Mouse (Mus musculus) thymus, postnatal 25 days (tissue): ENCODE results near the gene Smim7.

Experiments used
- DNase-seq: peaks from one replicate; pipeline ENCODE4 v3.0.0; 2022

Smim7 gene

DNA sequence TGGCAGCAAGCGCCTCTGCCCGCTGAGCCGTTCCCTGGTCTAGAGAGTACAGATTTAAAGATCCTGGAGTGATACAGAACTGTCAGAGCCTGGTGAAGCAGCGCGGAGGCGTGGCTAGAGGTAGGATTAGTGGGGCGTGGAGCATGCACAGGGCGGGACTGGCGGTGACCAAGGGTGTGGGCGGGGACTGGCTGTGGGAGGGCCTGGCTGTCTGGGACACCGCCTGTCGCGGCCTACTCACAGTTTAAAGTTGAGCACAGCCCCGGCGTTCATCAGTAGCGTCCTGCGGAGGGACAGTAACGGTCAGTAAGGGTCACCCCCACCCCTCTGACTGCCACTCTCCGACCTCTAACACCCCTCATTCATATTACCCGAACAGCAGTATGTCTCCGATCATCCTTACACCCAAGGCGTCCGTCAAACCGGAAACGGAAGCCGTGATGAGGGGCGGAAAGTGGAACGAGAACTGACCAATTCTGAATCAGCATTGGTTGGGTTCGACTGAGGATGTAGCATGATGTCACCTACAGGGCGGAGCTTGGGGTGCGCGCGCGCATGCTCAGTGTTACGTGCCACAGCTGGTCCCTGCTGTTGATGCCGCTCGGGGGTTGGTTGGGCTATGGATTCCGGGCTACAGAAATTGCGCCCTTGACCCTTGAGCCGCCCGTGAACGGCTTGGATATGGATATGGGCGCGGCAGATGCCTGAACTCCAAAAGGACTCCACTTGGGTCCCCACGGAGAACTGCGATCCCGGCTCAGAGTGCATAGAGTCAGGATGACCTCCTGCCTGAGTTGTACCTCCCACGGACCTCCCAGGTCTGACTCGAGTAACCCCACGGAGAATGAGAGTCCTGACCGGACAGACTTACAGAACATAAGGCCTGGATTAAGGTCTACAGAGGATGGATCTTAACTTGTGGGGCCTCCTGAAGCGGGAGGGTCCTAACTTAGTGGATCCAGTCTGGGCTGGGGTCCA, at the start of gene Smim7:
TSS of gene Smim7 (minus strand) at position 456 of the 978 bp plus-strand sequence.
- peak; percentile 97 for DNase-seq

DNA sequence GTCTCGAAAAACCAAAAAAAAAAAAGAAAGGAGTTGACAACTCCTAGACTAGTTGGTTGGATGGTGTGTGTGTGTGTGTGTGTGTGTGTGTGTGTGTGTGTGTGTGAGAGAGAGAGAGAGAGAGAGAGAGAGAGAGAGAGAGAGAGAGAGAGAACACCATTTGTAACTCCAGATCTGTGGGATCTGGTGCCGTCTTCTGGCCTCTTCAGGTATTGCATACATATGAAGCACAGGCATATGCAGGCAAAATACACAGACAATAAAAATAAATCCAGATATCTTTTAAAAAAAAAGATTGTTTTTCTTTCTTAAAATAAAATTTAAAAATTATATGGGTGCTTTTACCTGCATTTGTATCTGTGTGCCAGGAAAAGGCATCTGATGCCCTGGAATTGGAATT, 19.3 kb upstream of the Smim7 start:
- DNase-seq, result peak; percentile 39

DNA sequence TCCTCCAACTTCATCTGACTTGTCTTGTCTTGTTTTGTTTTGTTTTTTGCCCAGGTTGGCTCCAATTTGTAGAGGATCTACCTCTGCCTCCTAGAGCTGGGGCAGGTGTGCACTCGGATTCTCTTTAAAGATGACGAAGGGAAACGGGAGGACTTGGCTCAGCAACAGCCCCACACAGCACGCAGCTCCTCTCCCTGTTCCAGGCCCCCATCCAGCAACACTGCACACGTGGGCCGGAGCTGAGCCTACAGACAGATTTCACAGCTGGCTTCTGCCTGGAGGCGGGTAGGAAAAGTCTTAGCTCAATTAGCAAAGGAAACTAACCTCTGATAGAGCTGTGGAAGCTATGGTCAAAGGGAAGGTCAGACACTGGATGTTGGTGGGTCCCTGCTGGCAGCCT, 18.4 kb upstream of the Smim7 start:
- DNase-seq, result no peak

DNA sequence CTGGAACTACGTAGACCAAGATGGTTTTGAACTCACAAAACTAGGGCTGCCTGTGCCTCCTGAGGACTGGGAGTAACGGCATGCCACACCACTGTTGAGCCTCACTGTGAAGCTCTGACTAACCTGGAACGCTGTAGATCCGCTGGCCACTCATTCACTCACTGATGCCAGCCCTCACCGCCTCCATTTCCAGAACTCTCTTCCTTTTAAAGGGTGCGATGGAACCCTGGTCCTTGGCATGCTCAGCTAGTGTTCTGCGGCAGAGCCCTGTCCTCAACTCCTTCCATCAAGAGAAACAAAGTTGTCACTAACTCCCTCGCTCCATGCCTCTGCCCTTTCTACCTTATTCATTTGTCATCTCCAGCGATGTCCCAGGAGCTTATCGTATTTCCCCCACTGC, 18.0 kb upstream of the Smim7 start:
- no peak for DNase-seq

DNA sequence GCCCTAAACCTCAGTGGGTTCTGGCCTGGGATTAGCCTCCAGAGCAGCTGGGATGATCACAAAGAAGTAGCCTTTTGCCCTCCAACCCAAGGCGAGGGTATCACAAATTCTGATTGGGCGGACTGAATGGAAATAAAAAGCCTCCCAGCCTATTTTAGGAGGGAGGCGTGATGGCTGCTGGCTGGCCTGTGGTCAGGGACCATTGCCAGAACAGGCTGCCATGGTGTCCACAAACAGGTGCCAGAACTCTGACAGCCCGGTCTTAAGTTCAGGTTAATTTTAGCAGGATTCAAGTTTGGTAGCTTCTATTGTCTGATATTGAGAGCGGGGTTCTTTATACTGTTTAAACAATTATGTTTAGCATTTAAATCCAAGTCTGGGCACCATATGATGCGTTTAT, 16.9 kb upstream of the Smim7 start:
- no peak for DNase-seq

DNA sequence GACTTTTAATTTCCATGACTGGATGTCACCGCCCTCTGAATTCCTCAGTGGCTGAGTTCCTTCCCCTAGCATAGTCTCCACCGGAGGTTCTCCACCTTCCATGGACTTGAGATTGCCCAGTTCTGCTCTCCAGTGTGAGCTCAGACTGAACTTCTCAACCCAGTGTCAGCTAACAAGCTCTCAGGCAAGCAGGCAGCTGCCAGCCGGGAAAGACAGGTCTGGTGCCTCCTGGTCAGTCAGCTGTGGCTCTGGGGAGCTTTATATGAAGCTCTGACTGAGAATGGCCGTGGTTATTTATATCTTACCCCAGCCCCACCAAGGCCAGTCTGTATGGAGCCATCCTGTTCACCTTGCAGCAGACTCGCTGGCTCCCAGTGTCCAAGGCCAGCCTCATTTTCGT, 13.5 kb upstream of the Smim7 start:
- DNase-seq, result no peak

DNA sequence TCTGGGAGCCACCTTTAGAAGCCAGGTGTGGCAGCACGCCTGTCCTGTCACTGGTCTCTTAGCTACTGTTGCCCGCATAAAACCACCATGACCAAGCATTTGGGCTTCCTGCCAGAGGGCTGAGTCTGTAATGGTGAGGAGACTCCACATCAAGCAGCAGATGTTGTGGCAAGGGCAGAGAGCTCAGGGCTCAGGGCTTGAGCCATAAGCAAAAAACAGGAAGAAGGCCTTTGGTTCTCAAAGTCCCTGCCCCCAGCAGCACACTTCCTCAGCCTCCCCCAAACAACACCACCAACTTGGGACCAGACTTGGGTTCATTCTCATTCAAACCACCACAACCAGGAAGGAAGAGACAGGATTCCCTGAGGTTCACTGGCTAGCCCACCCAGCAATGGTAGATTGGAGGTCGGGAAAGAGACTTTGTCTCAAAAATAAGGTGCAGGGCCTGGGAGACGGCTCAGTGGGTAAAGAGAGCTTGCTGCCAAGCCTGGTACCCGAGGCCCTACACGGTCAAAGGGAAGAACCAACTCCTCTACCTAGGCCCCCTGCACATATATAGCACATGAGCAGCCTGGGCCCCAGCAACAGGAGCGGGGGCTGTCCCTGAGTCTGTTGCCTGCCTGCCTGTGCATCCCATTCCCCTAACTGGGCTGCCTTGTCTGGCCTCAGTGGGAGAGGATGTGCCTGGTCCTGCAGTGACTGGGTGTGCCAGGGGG, 12.3 kb upstream of the Smim7 start:
- DNase-seq, result peak; percentile 28

DNA sequence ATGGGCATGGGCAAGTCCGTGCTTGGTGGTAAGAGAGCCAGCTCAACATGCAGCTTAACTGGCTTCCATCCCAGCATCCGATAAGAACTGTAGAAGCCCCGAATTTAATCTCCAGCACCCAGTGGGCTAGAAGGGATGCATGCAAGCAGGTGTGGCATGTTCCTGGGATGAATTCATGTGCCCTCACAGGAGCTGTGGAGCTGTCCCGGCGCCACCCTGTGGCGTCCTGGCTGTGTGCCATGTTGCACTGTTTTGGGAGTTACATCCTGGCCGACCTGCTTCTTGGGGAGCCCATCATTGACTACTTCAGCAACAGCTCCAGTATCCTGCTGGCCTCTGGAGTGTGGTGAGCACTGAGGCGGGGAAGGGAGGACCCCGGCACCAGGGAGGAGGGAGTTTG, 8.5 kb upstream of the Smim7 start:
- DNase-seq, result no peak

DNA sequence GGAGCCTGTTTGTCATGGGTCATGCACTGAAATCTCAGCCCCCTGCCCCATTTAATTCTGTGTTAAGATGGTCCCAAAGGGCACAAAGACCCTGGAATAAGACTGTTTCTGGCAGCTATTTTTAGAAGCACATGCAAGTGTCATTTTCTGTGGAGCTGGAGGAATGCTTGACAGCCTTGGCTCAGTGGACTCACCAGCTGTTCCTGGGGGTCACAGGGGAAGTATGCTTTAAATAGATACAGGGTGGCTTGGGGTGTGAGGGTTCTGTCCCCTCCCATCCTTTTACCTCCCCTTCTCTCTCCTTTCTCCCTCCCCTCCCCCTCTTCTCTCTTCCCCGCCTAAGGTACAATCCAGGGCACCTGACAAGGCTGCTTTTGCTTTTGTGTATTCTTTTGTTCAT, 7.1 kb upstream of the Smim7 start:
- DNase-seq, result no peak

DNA sequence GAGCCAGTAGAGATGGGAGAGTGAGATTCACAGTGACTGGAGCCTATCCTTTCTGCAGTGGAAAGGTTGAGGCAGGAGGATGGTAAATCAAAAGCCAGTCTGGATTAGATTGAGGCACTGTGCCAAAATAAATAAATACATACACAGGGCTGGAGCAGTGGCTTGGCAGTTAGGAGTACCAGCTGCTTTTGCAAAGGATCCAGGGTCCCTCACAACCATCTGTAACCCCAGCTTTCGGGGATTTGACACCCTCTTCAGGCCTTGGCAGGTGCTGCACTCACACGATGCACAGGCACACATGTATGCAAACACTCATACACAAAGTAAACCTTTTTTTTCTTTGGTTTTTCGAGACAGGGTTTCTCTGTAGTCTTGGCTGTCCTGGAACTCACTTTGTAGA, 6.4 kb upstream of the Smim7 start:
- DNase-seq, result no peak

DNA sequence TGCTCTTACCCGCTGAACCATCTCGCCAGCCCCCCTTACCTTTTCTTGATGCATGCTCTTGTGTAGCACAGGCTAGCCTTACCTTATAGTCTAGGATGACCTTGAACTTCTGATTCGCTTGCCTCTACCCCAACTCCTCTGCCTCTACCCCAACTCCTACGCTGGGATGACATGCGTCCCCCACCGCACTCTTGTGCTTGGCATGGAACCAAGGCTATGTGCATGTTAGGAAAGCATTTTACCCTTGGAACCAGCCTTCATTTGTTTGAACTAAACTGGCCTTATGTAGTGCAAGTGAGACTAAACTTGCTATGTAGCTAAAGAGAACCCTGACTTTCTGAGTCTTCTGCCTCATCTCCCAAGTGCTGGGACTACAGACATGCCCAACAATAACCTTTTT, 5.0 kb upstream of the Smim7 start:
- DNase-seq, result no peak

DNA sequence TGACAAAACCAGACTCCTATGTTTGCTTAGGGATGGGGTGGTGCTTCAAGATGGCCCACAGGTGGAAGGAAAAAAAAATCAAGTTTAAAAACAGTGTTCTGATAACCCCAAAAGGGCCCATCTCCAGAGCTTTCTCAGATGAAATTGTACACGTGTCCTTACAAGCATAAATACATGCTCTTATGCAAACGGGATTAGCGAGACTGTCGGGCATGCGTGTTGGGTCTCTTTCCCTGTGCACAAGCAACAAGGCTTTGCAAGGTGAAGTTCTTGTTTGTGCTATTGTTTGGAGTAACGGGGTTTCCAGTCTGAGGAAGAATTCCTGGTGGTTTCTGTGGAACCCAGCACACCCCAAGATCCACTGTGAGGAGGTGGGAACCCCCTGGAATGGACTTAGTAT, 2.6 kb upstream of the Smim7 start:
- no peak for DNase-seq

DNA sequence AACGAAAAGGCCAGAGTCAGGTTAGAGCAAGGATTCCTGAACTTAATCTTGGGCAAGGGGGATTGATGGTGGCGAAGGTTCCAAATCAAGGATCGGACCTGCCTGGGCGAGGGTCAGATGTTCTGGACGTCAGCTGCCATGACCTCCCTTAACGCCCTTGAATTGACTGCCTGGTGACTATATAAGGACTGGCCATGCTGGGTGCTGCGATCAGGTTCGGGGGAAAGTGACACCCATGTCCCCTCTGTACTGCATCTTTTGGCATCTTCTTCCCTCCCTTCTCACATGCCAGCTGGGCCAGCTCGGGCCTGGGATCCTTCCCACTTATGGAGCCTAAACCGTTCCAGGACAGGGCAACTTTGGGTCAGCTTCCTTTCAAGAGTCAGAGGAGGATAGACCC, 1.6 kb upstream of the Smim7 start:
- DNase-seq, result no peak

DNA sequence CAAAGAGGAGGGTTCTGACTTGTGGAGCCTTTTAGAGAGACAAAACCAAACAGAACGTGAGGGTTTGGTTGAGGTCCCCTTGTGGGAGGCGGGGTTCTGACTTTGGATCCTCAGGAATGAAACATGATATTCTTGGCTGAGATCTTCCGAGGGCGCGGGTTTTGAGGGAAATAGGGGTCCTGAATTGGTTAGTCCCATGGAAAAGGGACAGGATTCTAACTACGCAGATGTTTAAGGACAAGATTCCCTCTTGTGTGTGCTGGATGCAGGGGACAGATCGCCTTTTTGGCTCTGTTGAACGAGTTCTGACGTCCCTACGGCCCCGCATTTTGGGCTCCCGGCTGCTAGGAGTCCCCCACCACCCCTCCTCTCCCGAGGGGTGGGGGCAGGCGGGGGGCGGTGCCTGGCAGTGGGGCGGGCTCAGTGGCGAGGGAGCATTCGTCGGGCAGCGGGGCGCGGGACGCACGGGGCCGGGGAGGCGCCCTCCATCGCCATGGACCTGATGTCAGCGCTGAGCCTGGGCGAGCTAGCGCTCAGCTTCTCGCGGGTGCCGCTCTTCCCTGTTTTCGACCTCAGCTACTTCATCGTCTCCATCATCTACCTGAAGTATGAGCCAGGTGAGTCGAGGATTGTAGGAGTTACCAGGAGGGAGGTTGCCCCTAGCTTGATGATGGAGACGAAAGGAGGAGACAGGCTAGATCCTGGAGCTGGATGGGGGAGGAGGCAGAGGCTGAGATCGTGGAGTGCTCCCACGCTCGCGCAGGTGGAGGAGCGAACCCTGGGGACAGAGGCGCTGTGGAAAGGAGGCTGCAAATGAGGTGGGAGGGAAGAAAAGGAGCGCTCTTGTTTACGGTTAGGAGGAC, 954 bp upstream of the Smim7 start, which contains the start of gene Tmem38a:
TSS of gene Tmem38a (plus strand) at position 445 of the 863 bp plus-strand sequence.
- DNase-seq, result peak; percentile 78

DNA sequence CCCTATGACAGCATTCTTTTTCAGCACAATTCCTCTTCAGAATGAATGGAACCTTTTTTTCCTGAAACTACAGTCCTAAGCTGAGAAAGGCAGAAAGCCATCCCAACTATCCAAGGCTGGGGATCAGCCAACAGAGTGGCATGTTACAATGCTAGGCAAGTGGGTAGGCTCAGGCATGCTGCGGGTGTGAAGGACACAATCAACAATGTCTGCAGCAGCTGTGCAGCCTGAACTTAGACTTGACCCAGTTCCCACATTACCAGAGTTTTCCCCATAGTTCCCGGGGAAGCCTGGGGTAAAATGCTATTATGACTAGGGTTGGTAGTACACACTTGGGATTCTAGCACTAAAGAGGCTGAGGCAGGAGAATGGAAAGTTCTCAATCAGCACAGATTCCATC, 4.9 kb downstream of the Smim7 start:
- DNase-seq, result no peak

DNA sequence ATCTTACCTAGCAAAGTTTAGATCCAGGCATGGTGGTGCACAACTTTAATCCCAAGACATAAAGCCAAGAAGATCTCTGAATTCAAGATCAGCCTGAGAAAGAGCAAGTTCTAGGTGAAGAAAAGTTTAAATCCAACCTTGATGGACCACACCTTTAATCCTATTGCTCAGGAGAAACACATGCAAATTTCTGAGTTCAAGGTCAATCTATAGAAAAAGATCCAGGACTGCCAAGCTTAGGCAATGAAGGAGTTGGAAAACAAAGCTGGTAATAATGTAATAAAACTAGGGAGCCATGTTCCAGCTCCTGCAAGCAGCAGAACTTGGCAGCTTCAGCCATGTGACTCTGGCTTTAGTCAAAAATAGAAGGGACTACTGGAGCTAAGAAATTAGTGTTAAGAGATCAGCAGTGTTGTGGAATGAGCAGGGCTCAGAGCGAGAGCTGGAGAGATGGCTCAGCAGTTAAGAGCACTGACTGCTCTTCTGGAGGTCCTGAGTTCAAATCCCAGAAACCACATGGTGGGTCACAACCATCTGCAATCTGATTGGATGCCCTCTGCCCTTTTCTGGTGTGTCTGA, 9.7 kb downstream of the Smim7 start:
- no peak for DNase-seq

DNA sequence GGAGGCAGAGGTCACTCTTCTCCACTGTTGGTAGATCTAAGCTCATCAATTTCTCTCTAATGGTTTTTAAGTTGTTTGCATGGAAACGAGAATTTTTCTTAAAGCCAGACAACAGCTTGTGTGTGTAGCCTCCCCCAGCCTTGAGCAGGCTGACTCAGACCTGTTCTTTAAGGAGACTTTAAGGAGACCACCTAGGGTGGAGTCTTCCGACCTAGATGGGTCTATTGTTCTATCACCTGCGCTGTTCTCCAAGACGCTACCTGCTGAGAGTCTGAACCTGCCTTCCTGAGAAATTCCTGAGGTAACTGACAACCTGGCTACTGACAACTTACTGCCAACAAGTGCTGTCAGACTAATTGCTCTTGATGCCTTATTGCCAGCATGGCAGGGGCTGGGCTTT, 15.1 kb downstream of the Smim7 start:
- no peak for DNase-seq

DNA sequence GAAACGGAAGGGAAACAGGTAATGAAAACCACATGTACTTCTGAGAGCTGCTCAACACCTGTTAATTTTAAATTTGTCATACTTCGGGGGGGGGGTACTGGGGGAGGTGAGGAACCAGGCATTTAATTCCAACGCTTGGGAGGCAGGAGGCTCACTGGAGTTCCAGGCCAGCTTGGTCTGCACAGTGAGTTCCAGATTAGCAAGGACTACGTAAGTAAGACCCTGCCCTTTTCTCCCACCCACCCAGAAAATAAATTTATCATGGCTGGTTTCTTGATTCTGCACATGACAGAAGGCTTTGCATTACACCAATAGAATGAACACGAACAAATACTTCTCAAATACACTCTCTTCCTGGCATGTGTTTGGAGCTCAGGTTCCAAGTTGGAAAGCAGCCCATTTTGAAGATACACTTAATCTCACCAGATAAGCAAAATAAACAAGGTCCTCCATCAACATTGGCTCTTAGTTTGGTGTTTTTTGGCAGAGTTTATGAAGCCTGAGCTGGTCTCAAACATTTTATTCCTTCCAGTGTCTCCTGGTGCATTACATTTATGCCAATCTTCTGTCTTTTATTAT, 21.5 kb downstream of the Smim7 start:
- DNase-seq, result no peak

DNA sequence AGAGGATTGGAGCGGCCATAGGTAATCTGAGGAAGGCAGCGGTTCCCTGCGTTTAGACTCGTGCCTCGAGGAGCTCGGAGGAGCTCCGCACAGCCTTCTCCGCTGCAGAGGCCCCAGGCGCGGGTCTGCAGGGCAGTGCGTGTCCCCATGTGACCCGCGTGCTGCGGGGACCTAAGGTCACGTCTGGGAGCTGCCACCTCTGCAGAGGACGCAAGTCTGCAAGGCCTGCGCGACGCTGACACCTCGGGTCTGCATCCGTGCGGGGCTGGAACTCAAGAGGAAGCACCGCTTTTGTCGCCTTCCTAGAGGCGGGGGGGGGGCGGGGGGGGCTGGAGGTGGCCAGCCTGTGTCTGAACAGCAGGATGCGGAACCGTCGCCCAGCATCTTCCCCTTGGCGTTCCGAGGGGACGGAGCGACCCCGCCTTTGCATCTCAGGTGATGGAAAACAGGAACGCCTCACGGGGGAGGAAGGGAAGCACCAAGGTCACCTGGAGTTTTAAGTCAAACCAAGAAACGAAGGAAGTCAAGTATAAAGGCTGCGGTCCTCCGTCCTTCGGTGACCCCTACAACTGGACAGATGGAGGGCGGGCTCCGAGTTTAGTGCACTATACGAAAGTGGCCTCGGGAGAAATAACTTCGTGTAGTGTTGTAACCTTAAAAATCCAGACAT, 22.1 kb downstream of the Smim7 start:
- DNase-seq, result no peak

DNA sequence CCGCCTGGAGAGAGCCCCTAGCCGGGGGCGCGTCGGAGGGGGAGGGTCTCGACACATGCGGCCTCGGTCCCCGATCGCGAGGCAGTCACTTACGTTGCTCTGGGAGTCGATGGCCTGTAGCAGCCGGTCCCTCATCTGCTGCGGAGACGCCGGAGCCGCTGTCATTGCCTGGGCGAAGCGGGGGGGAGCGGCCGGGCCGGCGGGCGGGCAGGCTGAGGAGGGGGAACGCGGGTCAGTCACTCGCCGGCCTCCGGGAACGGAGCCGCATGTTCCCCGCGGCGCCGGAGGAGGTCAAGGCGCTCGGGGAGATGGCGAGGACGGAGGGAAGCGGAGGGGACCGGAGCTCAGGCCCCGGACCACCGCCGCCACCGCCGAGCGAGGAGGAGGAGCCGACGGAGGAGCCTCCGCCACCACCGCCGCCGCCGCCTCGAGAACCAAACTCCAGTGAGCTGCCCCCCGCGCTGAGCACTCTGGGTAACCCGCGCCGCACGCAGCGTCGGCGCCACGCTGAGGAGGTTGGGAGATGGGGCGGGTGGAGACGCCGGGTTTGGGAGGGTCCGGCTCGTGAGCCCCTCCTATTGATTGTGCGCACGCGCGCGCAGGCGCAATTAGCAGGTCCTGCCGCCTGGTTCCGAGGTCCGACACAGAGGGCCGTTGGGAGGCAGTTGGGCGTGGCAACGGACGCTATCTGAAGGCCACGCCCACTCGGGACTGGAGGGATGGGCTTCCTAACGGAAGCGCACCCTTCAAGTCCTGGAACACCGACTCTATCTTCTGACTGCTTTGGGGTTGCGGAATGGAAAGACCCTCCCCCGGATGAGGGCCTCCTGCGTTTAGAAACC, 22.9 kb downstream of the Smim7 start, which contains the start of gene Med26:
TSS of gene Med26 (minus strand) at position 469 of the 842 bp plus-strand sequence.
- DNase-seq, result peak; percentile 97
